Mouse (Mus musculus) liver, postnatal 0 days (tissue): Measurements from ENCODE around the gene Zbtb6. TPM values are rescaled to one million over a fixed set of nuclear protein-coding genes. Genes with fewer than 3 reads are reported as not detected.

Experiments used
- ATAC-seq: fragments of 200-750 bp; cut with Nextera tagmentation; 2 replicates; pipeline ENCODE4 v1.8.0; 2017; ENCODE audit warnings: mild to moderate bottlenecking, moderate library complexity
- DNase-seq: peaks from one replicate; pipeline ENCODE4 v3.0.0-alpha.2; 2016
- H3K27ac ChIP-seq: fragments of 300-500 bp; sonication (generic); 2 replicates; pipeline ENCODE4 v1.5.1; 2014; ENCODE audit warnings: antibody characterized with exemption, moderate library complexity, mild to moderate bottlenecking, low read depth
- H3K27me3 ChIP-seq: fragments of 300-500 bp; sonication (generic); 2 replicates; pipeline ENCODE4 v1.6.1; 2014; ENCODE audit warnings: low read length, control low read depth, mixed read lengths; ENCODE audit not compliant: insufficient read depth
- H3K36me3 ChIP-seq: fragments of 300-500 bp; sonication (generic); replicated peaks from 2 replicates; pipeline ENCODE4 v1.6.1; 2014; ENCODE audit warnings: mild to moderate bottlenecking, control low read depth, low read length, moderate library complexity, mixed read lengths; ENCODE audit not compliant: insufficient read depth
- H3K4me1 ChIP-seq: fragments of 300-500 bp; sonication (generic); 2 replicates; pipeline ENCODE4 v1.6.1; 2014; ENCODE audit warnings: antibody characterized with exemption, mild to moderate bottlenecking, control low read depth; ENCODE audit not compliant: insufficient read depth
- H3K4me2 ChIP-seq: fragments of 300-500 bp; sonication (generic); 2 replicates; pipeline ENCODE4 v1.6.1; 2014; ENCODE audit warnings: low read depth, mild to moderate bottlenecking, low read length, moderate library complexity, mixed read lengths
- H3K4me3 ChIP-seq: fragments of 300-500 bp; sonication (generic); 2 replicates; pipeline ENCODE4 v1.5.1; 2014; ENCODE audit warnings: low read depth, low read length
- H3K9ac ChIP-seq: fragments of 300-500 bp; sonication (generic); replicated peaks from 2 replicates; pipeline ENCODE4 v1.6.1; 2014; ENCODE audit warnings: mild to moderate bottlenecking, moderate library complexity
- H3K9me3 ChIP-seq: fragments of 300-500 bp; sonication (generic); 2 replicates; pipeline ENCODE4 v1.6.1; 2016; ENCODE audit warnings: mild to moderate bottlenecking, control low read depth, low read length, mixed read lengths
- CTCF ChIP-seq: sonication (generic); IDR thresholded peaks from 2 replicates; pipeline ENCODE4 v1.5.1; 2016; ENCODE audit warnings: antibody characterized with exemption, low read depth
- EP300 ChIP-seq: IDR thresholded peaks from 2 replicates; pipeline ENCODE4 v1.6.1; 2016; ENCODE audit warnings: antibody characterized with exemption, low read depth, mild to moderate bottlenecking
- WGBS: fragments of 180-500 bp; shearing (Covaris S2); extraction: QIAGEN DNeasy Blood & Tissue Kit; methylation state at CpG from one replicate; pipeline ENCODE4 v1.1.7; 2014; ENCODE audit not compliant: insufficient replicate concordance; 5-methylcytosine and 5-hydroxymethylcytosine counted together
- polyA plus RNA-seq: library from polyadenylated mRNA; unstranded; fragments of >200 nt; fragmentation: Nextera tagmentation; extraction: Ambion mirVana; gene quantifications from 2 replicates; pipeline ENCODE4 v1.2.1, GENCODE M21; 2015

The Zbtb6 gene
- polyA plus RNA-seq, 1 experiment from 2014 or later: 1.4 TPM

DNA sequence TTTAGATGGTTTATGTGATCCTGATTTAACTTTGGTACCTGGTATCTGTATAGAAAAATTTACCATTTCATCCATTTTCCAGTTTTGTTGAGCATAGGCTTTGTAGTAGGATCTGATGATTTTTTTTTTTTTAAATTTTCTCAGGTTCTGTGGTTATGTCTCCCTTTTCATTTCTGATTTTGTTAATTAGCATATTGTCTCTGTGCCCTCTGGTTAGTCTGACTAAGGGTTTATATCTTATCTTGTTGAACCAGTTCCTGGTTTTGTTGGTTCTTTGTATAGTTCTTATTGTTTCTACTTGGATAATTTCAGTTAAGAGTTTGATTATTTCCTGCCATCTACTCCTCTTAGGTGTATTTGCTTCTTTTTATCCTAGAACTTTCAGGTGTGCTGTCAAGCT lies 36.6 kb upstream of the Zbtb6 start:
- Histone ChIP-seq H3K36me3 (peaks cover 18% of the 10 kb centered on the region), H3K9ac (no peak overlapping the region), H3K4me3 (no peak overlapping the region), H3K27me3 (no peaks in the 10 kb centered on the region), H3K27ac (no peak overlapping the region), H3K9me3 (no peaks in the 10 kb centered on the region), H3K4me2 (no peak overlapping the region), H3K4me1 (no peaks in the 10 kb centered on the region)
- TF ChIP-seq EP300: no peak
- no peak for TF ChIP-seq CTCF
- ATAC-seq (no peak), DNase-seq (no peak)

DNA sequence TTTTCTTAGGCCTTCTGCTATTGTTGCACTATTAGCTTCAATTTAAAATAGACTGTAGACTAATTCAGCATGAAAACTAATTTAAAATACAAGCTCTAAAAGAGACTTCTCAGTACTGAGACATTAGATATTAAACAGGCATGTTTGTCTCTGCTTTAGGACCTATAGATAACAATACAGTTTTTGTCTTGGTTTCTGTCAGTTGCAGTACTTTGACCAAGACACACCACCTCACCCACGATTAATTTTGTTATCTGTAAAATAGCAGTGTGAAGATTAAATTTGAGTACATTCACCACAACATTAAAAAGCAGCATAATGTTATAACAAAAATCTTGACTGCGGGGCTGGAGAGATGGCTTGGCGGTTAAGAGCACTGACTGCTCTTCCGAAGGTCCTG lies 23.3 kb upstream of the Zbtb6 start:
- H3K9me3 ChIP-seq: no peaks in the 10 kb centered on the region
- peaks cover 10% of the 10 kb centered on the region; the same call in 1 of the 2 replicates for H3K36me3 ChIP-seq
- TF ChIP-seq EP300 (0 out of 2 replicates have a peak, but pooled peaks have one; percentile 8), CTCF (no peak)
- no peak overlapping the region for H3K4me2 ChIP-seq
- no peak overlapping the region for H3K4me3 ChIP-seq
- ATAC-seq (no peak), DNase-seq (no peak)
- no peak overlapping the region for H3K27ac ChIP-seq
- H3K9ac ChIP-seq: no peak overlapping the region
- H3K27me3 ChIP-seq: no peaks in the 10 kb centered on the region
- H3K4me1 ChIP-seq: no peaks in the 10 kb centered on the region
- 79% methylated on average over 4 of the region's 4 CpGs for WGBS

DNA sequence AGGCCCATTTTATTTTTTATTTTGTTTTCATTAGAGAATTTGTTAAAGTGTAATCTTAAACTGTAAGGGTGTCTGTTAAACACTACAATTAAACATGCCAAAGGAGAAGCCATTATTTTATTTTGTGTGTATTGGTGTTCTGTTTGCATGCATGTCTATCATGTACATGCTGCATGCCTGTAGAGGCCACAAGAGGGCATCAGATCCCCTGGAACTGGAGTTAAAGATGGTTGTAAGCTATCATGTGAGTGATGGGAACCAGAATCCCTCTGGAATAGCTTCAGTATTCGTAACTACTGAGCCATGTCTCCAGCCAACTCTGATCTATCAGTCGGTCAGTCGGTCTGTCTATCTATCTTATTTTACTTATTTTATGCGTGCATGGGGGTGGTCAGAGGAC lies 17.7 kb upstream of the Zbtb6 start:
- DNase-seq (no peak), ATAC-seq (no peak)
- Histone ChIP-seq H3K4me3 (no peak overlapping the region), H3K27ac (no peak overlapping the region), H3K9ac (no peak overlapping the region), H3K9me3 (no peaks in the 10 kb centered on the region), H3K4me2 (no peak overlapping the region), H3K4me1 (no peaks in the 10 kb centered on the region), H3K27me3 (no peaks in the 10 kb centered on the region), H3K36me3 (no peaks in the 10 kb centered on the region)
- peak; percentile 48 for TF ChIP-seq CTCF
- no peak for TF ChIP-seq EP300
- WGBS: 93% methylated on average over 4 of the region's 4 CpGs

DNA sequence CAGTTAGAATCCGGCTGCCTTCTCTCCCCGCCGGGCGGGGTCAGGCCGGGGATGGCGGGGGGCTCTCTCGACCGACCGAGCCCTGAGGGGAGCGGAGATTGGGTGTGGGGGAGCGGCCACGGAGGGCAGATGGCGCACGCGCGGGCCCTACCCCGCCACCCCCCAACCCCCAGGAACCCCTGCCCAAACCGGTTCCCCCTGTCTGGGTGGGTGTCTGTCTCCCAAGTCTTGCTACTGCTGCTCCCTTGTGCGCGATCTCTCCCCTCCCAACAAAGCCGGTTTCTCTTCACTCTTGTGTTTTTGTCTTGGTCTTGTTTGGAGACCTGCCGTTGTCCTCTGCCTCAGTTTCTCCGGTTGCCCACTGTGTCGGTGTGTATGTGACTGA lies 9.4 kb upstream of the Zbtb6 start:
- ATAC-seq: peak; percentile 62
- H3K27me3 ChIP-seq: no peaks in the 10 kb centered on the region

DNA sequence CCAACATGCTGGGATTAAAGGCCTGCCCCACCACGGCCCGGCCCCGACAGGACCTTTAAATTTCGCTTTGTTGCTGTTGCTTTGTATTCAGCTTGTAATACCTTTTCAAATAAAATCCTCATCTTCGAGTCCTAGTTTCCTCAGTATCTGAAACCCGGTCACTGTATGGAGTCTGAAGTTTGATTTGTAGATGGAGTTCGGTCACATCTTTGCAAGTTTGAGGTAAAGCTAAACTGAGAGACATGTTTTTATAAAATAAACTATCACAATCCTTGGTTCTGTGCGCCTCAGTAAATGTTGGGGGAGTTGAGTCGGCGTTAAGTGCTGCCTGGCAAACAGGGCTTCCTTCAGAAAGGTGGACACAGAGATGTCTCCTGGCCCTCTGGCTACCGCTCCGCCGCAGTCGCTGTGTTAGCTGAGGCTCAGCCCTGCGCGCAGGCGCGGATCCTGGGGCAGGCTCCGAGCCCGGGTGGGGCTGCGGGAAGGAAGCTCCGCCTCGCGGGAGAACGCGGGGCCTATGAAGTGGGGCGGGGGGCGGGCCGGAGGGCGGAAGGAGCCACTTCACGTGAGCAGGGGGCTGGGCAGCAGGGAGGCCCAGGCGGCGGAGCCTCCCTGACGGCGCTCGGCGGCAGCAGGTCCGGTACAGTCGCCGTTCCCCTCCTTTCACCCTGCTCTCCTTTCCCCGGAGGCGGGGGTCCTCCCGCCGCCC lies 8.8 kb upstream of the Zbtb6 start:
- WGBS: 9% methylated on average over 43 of the region's 44 CpGs
- H3K27ac ChIP-seq: peak overlapping the region; percentile 84
- H3K9me3 ChIP-seq: no peaks in the 10 kb centered on the region
- H3K4me1 ChIP-seq: peaks cover 22% of the 10 kb centered on the region; the same call in 1 of the 2 replicates
- peak; percentile 96 for DNase-seq
- peak overlapping the region; percentile 85 for H3K4me2 ChIP-seq
- H3K9ac ChIP-seq: peak overlapping the region; percentile 95
- H3K36me3 ChIP-seq: no peaks in the 10 kb centered on the region
- peak; percentile 8; the same call in 1 of the 2 replicates for TF ChIP-seq CTCF
- TF ChIP-seq EP300: no peak
- H3K27me3 ChIP-seq: no peaks in the 10 kb centered on the region
- peak overlapping the region; percentile 95 for H3K4me3 ChIP-seq
- ATAC-seq: peak; percentile 98

More for the DNA sequence above, 9.4 kb upstream of the Zbtb6 start:
- no peak for DNase-seq
- WGBS: 2% methylated on average over 10 of the region's 24 CpGs
- peak overlapping the region; percentile 84 for H3K27ac ChIP-seq
- peaks cover 18% of the 10 kb centered on the region; the same call in 1 of the 2 replicates for H3K4me1 ChIP-seq
- peak overlapping the region; percentile 95 for H3K4me3 ChIP-seq
- peak overlapping the region; percentile 85 for H3K4me2 ChIP-seq
- H3K9me3 ChIP-seq: no peaks in the 10 kb centered on the region
- peak overlapping the region; percentile 95 for H3K9ac ChIP-seq
- H3K36me3 ChIP-seq: no peaks in the 10 kb centered on the region
- TF ChIP-seq EP300 (no peak), CTCF (no peak)

DNA sequence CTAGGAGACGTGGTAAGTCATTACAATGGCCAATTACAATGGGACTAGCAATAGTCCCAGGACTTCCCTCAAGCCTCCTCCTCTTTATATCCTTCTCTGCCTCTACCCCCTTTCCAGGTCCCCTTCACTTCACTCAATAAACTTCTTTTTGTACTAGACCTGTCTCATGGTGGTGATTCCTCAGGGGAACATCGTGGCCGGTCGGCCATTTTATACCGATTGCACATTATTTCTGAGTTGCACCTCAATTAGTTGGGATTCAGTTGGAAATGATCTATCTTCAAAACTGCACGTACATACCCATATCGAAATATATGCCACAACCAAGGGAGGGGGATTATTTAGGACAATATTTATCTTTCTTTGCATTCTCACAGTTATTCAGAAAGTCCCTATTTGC lies 11.4 kb downstream of the Zbtb6 start:
- Histone ChIP-seq H3K9ac (peak overlapping the region; percentile 94), H3K4me2 (peak overlapping the region; percentile 93), H3K4me1 (peaks cover 11% of the 10 kb centered on the region), H3K27me3 (no peaks in the 10 kb centered on the region), H3K27ac (peak overlapping the region; percentile 95), H3K9me3 (no peaks in the 10 kb centered on the region), H3K4me3 (peak overlapping the region; percentile 94), H3K36me3 (peaks cover 23% of the 10 kb centered on the region)
- ATAC-seq (no peak), DNase-seq (no peak)
- 28% methylated on average over 7 of the region's 7 CpGs for WGBS
- no peak for TF ChIP-seq CTCF
- no peak for TF ChIP-seq EP300
